Mouse (Mus musculus): ENCODE results near the gene Mid1. TPM values are rescaled to one million over a fixed set of nuclear protein-coding genes. Genes with fewer than 3 reads are reported as not detected.

Mid1 gene
- polyA plus RNA-seq, 1 experiment from 2014 or later = 11.9 TPM

GRCm38 (mm10) chrX:169789702-169790101 is 104.7 kb downstream of the Mid1 start:
- ATAC-seq (ENCODE audit: low FRiP score) = no peak
- no peak overlapping the region for H3K9ac ChIP-seq
- peaks cover 13% of the 10 kb centered on the region for H3K27me3 ChIP-seq
- H3K4me2 ChIP-seq (replicated peaks) = no peak overlapping the region
- no peaks in the 10 kb centered on the region for H3K9me3 ChIP-seq (replicated peaks)
- no peak overlapping the region for H3K4me3 ChIP-seq
- H3K36me3 ChIP-seq = no peaks in the 10 kb centered on the region
- H3K27ac ChIP-seq = no peak overlapping the region
- no peaks in the 10 kb centered on the region for H3K4me1 ChIP-seq
- 79% methylated on average over 5 of the region's 5 CpGs for WGBS

- 41% methylated on average over 1 of the region's 1 CpGs for WGBS
- Histone ChIP-seq H3K36me3 (no peaks in the 10 kb centered on the region), H3K27ac (no peak overlapping the region), H3K9ac (no peak overlapping the region), H3K9me3 (replicated peaks) (no peaks in the 10 kb centered on the region), H3K4me2 (replicated peaks) (no peak overlapping the region), H3K27me3 (peaks cover 21% of the 10 kb centered on the region), H3K4me3 (no peak overlapping the region), H3K4me1 (no peaks in the 10 kb centered on the region)
- peak; percentile 46; the same call in 1 of the 2 replicates for ATAC-seq (ENCODE audit: low FRiP score)
Measured at GRCm38 (mm10) chrX:169792879-169793278, 107.9 kb downstream of the Mid1 start.

- Histone ChIP-seq H3K36me3 (no peaks in the 10 kb centered on the region), H3K9ac (no peak overlapping the region), H3K27ac (no peak overlapping the region), H3K9me3 (replicated peaks) (no peaks in the 10 kb centered on the region), H3K4me1 (no peaks in the 10 kb centered on the region), H3K27me3 (peaks cover 21% of the 10 kb centered on the region), H3K4me2 (replicated peaks) (no peak overlapping the region), H3K4me3 (no peak overlapping the region)
- no peak for ATAC-seq (ENCODE audit: low FRiP score)
- 66% methylated on average over 4 of the region's 4 CpGs for WGBS
Measured at GRCm38 (mm10) chrX:169794421-169794820, 109.4 kb downstream of the Mid1 start.

GRCm38 (mm10) chrX:169794831-169795311 is 109.9 kb downstream of the Mid1 start:
- 57% methylated on average over 7 of the region's 7 CpGs for WGBS
- no peak for ATAC-seq (ENCODE audit: low FRiP score)
- H3K9ac ChIP-seq = no peak overlapping the region

GRCm38 (mm10) chrX:169797148-169797547 is 112.1 kb downstream of the Mid1 start:
- Histone ChIP-seq H3K4me1 (no peaks in the 10 kb centered on the region), H3K4me2 (replicated peaks) (no peak overlapping the region), H3K27ac (no peak overlapping the region), H3K27me3 (peaks cover 20% of the 10 kb centered on the region), H3K36me3 (no peaks in the 10 kb centered on the region), H3K9me3 (replicated peaks) (no peaks in the 10 kb centered on the region), H3K4me3 (no peak overlapping the region), H3K9ac (no peak overlapping the region)
- 71% methylated on average over 3 of the region's 3 CpGs for WGBS
- ATAC-seq (ENCODE audit: low FRiP score) = no peak

More at GRCm38 (mm10) chrX:169794831-169795311, 109.9 kb downstream of the Mid1 start:
- no peak overlapping the region for H3K4me2 ChIP-seq (replicated peaks)
- no peaks in the 10 kb centered on the region for H3K4me1 ChIP-seq
- H3K27ac ChIP-seq = no peak overlapping the region
- no peak overlapping the region for H3K4me3 ChIP-seq
- peaks cover 17% of the 10 kb centered on the region for H3K27me3 ChIP-seq
- no peaks in the 10 kb centered on the region for H3K36me3 ChIP-seq
- H3K9me3 ChIP-seq (replicated peaks) = no peaks in the 10 kb centered on the region

- no peak overlapping the region for H3K9ac ChIP-seq
- peak; percentile 61; the same call in 1 of the 2 replicates for ATAC-seq (ENCODE audit: low FRiP score)
- 4% methylated on average over 11 of the region's 11 CpGs for WGBS
- H3K4me3 ChIP-seq = peak overlapping the region; percentile 28
- H3K4me1 ChIP-seq = no peaks in the 10 kb centered on the region
- H3K9me3 ChIP-seq (replicated peaks) = no peaks in the 10 kb centered on the region
- peak overlapping the region; percentile 33 for H3K4me2 ChIP-seq (replicated peaks)
- H3K27ac ChIP-seq = no peak overlapping the region
- H3K36me3 ChIP-seq = no peaks in the 10 kb centered on the region
- H3K27me3 ChIP-seq = peaks cover 21% of the 10 kb centered on the region
Measured at GRCm38 (mm10) chrX:169798987-169799680, 114.1 kb downstream of the Mid1 start.

GRCm38 (mm10) chrX:169800238-169800637 is 115.2 kb downstream of the Mid1 start:
- peaks cover 15% of the 10 kb centered on the region for H3K27me3 ChIP-seq
- WGBS = 37% methylated on average over 4 of the region's 4 CpGs
- H3K4me1 ChIP-seq = no peaks in the 10 kb centered on the region
- no peak overlapping the region for H3K4me2 ChIP-seq (replicated peaks)
- no peak overlapping the region for H3K4me3 ChIP-seq
- H3K9ac ChIP-seq = no peak overlapping the region
- ATAC-seq (ENCODE audit: low FRiP score) = no peak
- H3K27ac ChIP-seq = no peak overlapping the region
- H3K9me3 ChIP-seq (replicated peaks) = no peaks in the 10 kb centered on the region
- H3K36me3 ChIP-seq = no peaks in the 10 kb centered on the region

- no peak for ATAC-seq (ENCODE audit: low FRiP score)
- no peak overlapping the region for H3K4me2 ChIP-seq (replicated peaks)
- H3K9ac ChIP-seq = no peak overlapping the region
- H3K27ac ChIP-seq = no peak overlapping the region
- H3K36me3 ChIP-seq = no peaks in the 10 kb centered on the region
- 72% methylated on average over 5 of the region's 5 CpGs for WGBS
- no peaks in the 10 kb centered on the region for H3K9me3 ChIP-seq (replicated peaks)
- H3K4me3 ChIP-seq = no peak overlapping the region
- no peaks in the 10 kb centered on the region for H3K4me1 ChIP-seq
- H3K27me3 ChIP-seq = peaks cover 10% of the 10 kb centered on the region; the same call in 1 of the 2 replicates
Measured at GRCm38 (mm10) chrX:169805791-169806190, 120.8 kb downstream of the Mid1 start.

- 87% methylated on average over 3 of the region's 3 CpGs for WGBS
- H3K27me3 ChIP-seq = peaks cover 16% of the 10 kb centered on the region
Measured at GRCm38 (mm10) chrX:169807744-169808143, 122.7 kb downstream of the Mid1 start.

GRCm38 (mm10) chrX:169811318-169811717 is 126.3 kb downstream of the Mid1 start:
- no peak overlapping the region for H3K9ac ChIP-seq
- H3K9me3 ChIP-seq (replicated peaks) = no peaks in the 10 kb centered on the region
- no peaks in the 10 kb centered on the region for H3K36me3 ChIP-seq
- peaks cover 14% of the 10 kb centered on the region for H3K27me3 ChIP-seq
- no peak overlapping the region for H3K4me2 ChIP-seq (replicated peaks)
- H3K27ac ChIP-seq = no peak overlapping the region
- 65% methylated on average over 5 of the region's 5 CpGs for WGBS
- no peaks in the 10 kb centered on the region for H3K4me1 ChIP-seq
- H3K4me3 ChIP-seq = no peak overlapping the region
- ATAC-seq (ENCODE audit: low FRiP score) = no peak

More at GRCm38 (mm10) chrX:169807744-169808143, 122.7 kb downstream of the Mid1 start:
- H3K4me2 ChIP-seq (replicated peaks) = no peak overlapping the region
- ATAC-seq (ENCODE audit: low FRiP score) = no peak
- H3K9ac ChIP-seq = no peak overlapping the region
- H3K4me1 ChIP-seq = no peaks in the 10 kb centered on the region
- H3K27ac ChIP-seq = no peak overlapping the region
- no peaks in the 10 kb centered on the region for H3K9me3 ChIP-seq (replicated peaks)
- H3K4me3 ChIP-seq = no peak overlapping the region
- no peaks in the 10 kb centered on the region for H3K36me3 ChIP-seq

- Histone ChIP-seq H3K4me3 (no peak overlapping the region), H3K4me2 (replicated peaks) (no peak overlapping the region), H3K27me3 (peaks cover 14% of the 10 kb centered on the region), H3K9ac (no peak overlapping the region), H3K27ac (no peak overlapping the region), H3K4me1 (no peaks in the 10 kb centered on the region), H3K36me3 (no peaks in the 10 kb centered on the region), H3K9me3 (replicated peaks) (no peaks in the 10 kb centered on the region)
- ATAC-seq (ENCODE audit: low FRiP score) = no peak
- WGBS = 79% methylated on average over 2 of the region's 2 CpGs
Measured at GRCm38 (mm10) chrX:169811783-169812182, 126.8 kb downstream of the Mid1 start.

- Histone ChIP-seq H3K4me3 (no peak overlapping the region), H3K4me1 (no peaks in the 10 kb centered on the region), H3K4me2 (replicated peaks) (no peak overlapping the region), H3K9me3 (replicated peaks) (no peaks in the 10 kb centered on the region), H3K9ac (no peak overlapping the region), H3K36me3 (no peaks in the 10 kb centered on the region), H3K27ac (no peak overlapping the region), H3K27me3 (peaks cover 14% of the 10 kb centered on the region)
- ATAC-seq (ENCODE audit: low FRiP score) = no peak
- 73% methylated on average over 1 of the region's 1 CpGs for WGBS
Measured at GRCm38 (mm10) chrX:169813673-169814072, 128.7 kb downstream of the Mid1 start.

- no peak overlapping the region for H3K4me3 ChIP-seq
- no peaks in the 10 kb centered on the region for H3K9me3 ChIP-seq (replicated peaks)
- 0 out of 2 replicates have a peak overlapping the region, but pooled peaks have one; percentile 8 for H3K4me2 ChIP-seq (replicated peaks)
- H3K9ac ChIP-seq = no peak overlapping the region
- peak; percentile 87 for ATAC-seq (ENCODE audit: low FRiP score)
- peaks cover 6% of the 10 kb centered on the region for H3K27me3 ChIP-seq
- WGBS = 49% methylated on average over 10 of the region's 10 CpGs
- no peak overlapping the region for H3K27ac ChIP-seq
- H3K36me3 ChIP-seq = no peaks in the 10 kb centered on the region
- H3K4me1 ChIP-seq = no peaks in the 10 kb centered on the region
Measured at GRCm38 (mm10) chrX:169826947-169827346, 141.9 kb downstream of the Mid1 start.

Data from hindbrain, embryonic 12.5 days (tissue).